Mouse (Mus musculus): Measurements from ENCODE around the gene Sh3gl2. TPM values are rescaled to one million over a fixed set of nuclear protein-coding genes. Genes with fewer than 3 reads are reported as not detected.

Sh3gl2 gene
- total and polyA plus RNA-seq, 3 experiments: not detected

DNA sequence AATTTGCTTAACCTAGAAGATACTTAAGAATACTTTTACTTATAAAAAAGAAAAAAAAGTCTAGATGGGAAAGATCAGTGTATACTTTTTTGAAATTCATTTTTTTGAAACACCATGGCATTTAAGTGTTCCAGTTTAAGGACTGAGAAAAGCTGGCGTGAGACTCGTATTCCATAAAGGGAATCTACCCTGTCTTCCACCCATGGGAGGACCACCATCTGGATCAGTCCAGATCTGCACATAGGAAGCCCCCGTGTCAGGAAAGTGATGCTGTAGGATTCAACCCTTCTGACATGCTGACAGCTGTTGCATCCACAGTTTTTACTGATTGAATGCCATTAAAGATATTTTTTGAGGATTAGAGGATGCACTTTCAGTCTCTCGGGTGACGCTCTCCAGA, 134.2 kb downstream of the Sh3gl2 start:
- in situ Hi-C loops (cut with MboI; ENCODE audit: low pct_ligation_motif_present, low pct_unique_long_range_greater_than_20kb, low sequenced_read_pairs) (no loop called here), dilution Hi-C loops (cut with MboI; ENCODE audit: extremely low pct_ligation_motif_present, extremely low pct_unique_long_range_greater_than_20kb, low sequenced_read_pairs) (no loop called here)
- no peak overlapping the region for H3K9ac ChIP-seq (ENCODE audit: insufficient read depth, low read depth)
- no peaks in the 10 kb centered on the region for H3K27me3 ChIP-seq (replicated peaks)
- no peaks in the 10 kb centered on the region for H3K36me3 ChIP-seq (replicated peaks in 1 of 2; ENCODE audit: control insufficient read depth in 1 of 2, insufficient read depth in 1 of 2, low read length in 1 of 2)
- H3K4me2 ChIP-seq (ENCODE audit: insufficient read depth, low read depth, poor library complexity, severe bottlenecking): no peak overlapping the region
- no peak for TF ChIP-seq SIN3A (IDR thresholded peaks at IDR 0.05; ENCODE audit: low read length)
- DNase-seq (ENCODE audit: extremely low read depth): no peak
- no peak overlapping the region for H3K4me3 ChIP-seq (replicated peaks in 1 of 3; ENCODE audit: low read depth in 2 of 3, low read length in 2 of 3, poor library complexity in 1 of 3)
- H3K9me3 ChIP-seq (replicated peaks; ENCODE audit: low read length): peaks cover 43% of the 10 kb centered on the region
- no peaks in the 10 kb centered on the region for H3K79me2 ChIP-seq (replicated peaks; ENCODE audit: control insufficient read depth, extremely low read depth, insufficient read depth, poor library complexity, severe bottlenecking)
- no peak overlapping the region for H3K27ac ChIP-seq (ENCODE audit: insufficient read depth, low read depth)
- H3K4me1 ChIP-seq (ENCODE audit: control insufficient read depth in 1 of 2, insufficient read depth in 2 of 2): no peaks in the 10 kb centered on the region

- peaks cover 35% of the 10 kb centered on the region for H3K9me3 ChIP-seq (replicated peaks; ENCODE audit: low read length)
- no peaks in the 10 kb centered on the region for H3K4me1 ChIP-seq (ENCODE audit: control insufficient read depth in 1 of 2, insufficient read depth in 2 of 2)
- in situ Hi-C loops (cut with MboI; ENCODE audit: low pct_ligation_motif_present, low pct_unique_long_range_greater_than_20kb, low sequenced_read_pairs): no loop called here
- DNase-seq (ENCODE audit: extremely low read depth): no peak
- no peaks in the 10 kb centered on the region for H3K79me2 ChIP-seq (replicated peaks; ENCODE audit: control insufficient read depth, extremely low read depth, insufficient read depth, poor library complexity, severe bottlenecking)
- H3K36me3 ChIP-seq (replicated peaks in 1 of 2; ENCODE audit: control insufficient read depth in 1 of 2, insufficient read depth in 1 of 2, low read length in 1 of 2): no peaks in the 10 kb centered on the region
- dilution Hi-C loops (cut with MboI; ENCODE audit: extremely low pct_ligation_motif_present, extremely low pct_unique_long_range_greater_than_20kb, low sequenced_read_pairs): no loop called here
- no peaks in the 10 kb centered on the region for H3K27me3 ChIP-seq (replicated peaks)
- H3K4me3 ChIP-seq (replicated peaks in 1 of 3; ENCODE audit: low read depth in 2 of 3, low read length in 2 of 3, poor library complexity in 1 of 3): no peak overlapping the region
- no peak overlapping the region for H3K4me2 ChIP-seq (ENCODE audit: insufficient read depth, low read depth, poor library complexity, severe bottlenecking)
- no peak overlapping the region for H3K27ac ChIP-seq (ENCODE audit: insufficient read depth, low read depth)
- no peak overlapping the region for H3K9ac ChIP-seq (ENCODE audit: insufficient read depth, low read depth)
- TF ChIP-seq ZNF384 (IDR thresholded peaks at IDR 0.05; ENCODE audit: low read depth, low read length) (no peak), ETS1 (conservative IDR thresholded peaks at IDR 0.05; ENCODE audit: low read depth, low read length) (no peak), RCOR1 (conservative IDR thresholded peaks at IDR 0.05; ENCODE audit: low read depth, low read length) (no peak), CHD2 (IDR thresholded peaks at IDR 0.05; ENCODE audit: low read length) (no peak), CHD1 (IDR thresholded peaks at IDR 0.05; ENCODE audit: low read depth, low read length) (no peak), ELF1 (IDR thresholded peaks at IDR 0.05; ENCODE audit: low read depth, low read length) (no peak), ZKSCAN1 (IDR thresholded peaks at IDR 0.05; ENCODE audit: borderline replicate concordance, low read depth, low read length) (no peak), POLR2AphosphoS2 (IDR thresholded peaks at IDR 0.05; ENCODE audit: low read depth, low read length) (no peak), TBP (conservative IDR thresholded peaks at IDR 0.05; ENCODE audit: low read depth, low read length) (no peak), MAZ (IDR thresholded peaks at IDR 0.05; ENCODE audit: low read depth, low read length) (no peak), JUN (IDR thresholded peaks at IDR 0.05; ENCODE audit: insufficient read depth, low read depth, low read length) (no peak), GABPA (IDR thresholded peaks at IDR 0.05; ENCODE audit: insufficient replicate concordance, low read depth, low read length) (no peak), RAD21 (IDR thresholded peaks at IDR 0.05; ENCODE audit: low read depth, low read length) (no peak)
Observed at GRCm38 (mm10) chr4:85340686-85341085, 135.8 kb downstream of the Sh3gl2 start.

DNA sequence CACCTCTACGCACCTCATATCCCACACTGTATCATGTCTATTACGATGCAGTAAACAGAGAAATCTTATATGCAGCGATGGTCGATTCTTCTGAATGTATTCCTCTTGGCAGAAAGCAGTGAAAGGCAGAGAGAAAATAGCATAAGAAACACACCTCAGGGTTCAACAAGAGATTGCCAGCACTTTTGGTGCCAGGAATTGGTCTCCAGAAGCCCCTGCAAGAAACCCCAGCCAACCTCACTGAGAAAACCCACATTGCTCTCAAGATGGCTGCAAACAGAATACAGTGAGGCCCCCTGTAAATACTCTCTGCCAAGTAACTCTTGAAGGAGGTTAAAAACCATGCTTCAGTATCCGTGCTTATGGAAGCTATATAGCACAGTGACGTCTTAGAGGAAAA, 141.0 kb downstream of the Sh3gl2 start:
- dilution Hi-C loops (cut with MboI; ENCODE audit: extremely low pct_ligation_motif_present, extremely low pct_unique_long_range_greater_than_20kb, low sequenced_read_pairs): no loop called here
- no peak overlapping the region for H3K27ac ChIP-seq (ENCODE audit: insufficient read depth, low read depth)

More for the DNA sequence above, 141.0 kb downstream of the Sh3gl2 start:
- Histone ChIP-seq H3K79me2 (replicated peaks; ENCODE audit: control insufficient read depth, extremely low read depth, insufficient read depth, poor library complexity, severe bottlenecking) (no peaks in the 10 kb centered on the region), H3K4me3 (replicated peaks in 1 of 3; ENCODE audit: low read depth in 2 of 3, low read length in 2 of 3, poor library complexity in 1 of 3) (no peak overlapping the region), H3K4me1 (ENCODE audit: control insufficient read depth in 1 of 2, insufficient read depth in 2 of 2) (no peaks in the 10 kb centered on the region), H3K4me2 (ENCODE audit: insufficient read depth, low read depth, poor library complexity, severe bottlenecking) (no peak overlapping the region), H3K27me3 (replicated peaks) (no peaks in the 10 kb centered on the region), H3K9ac (ENCODE audit: insufficient read depth, low read depth) (no peak overlapping the region), H3K9me3 (replicated peaks; ENCODE audit: low read length) (peaks cover 44% of the 10 kb centered on the region), H3K36me3 (replicated peaks in 1 of 2; ENCODE audit: control insufficient read depth in 1 of 2, insufficient read depth in 1 of 2, low read length in 1 of 2) (no peaks in the 10 kb centered on the region)
- no peak for DNase-seq (ENCODE audit: extremely low read depth)
- TF ChIP-seq ETS1 (conservative IDR thresholded peaks at IDR 0.05; ENCODE audit: low read depth, low read length) (no peak), POLR2A (IDR thresholded peaks at IDR 0.05; ENCODE audit: low read depth, low read length) (no peak), RCOR1 (conservative IDR thresholded peaks at IDR 0.05; ENCODE audit: low read depth, low read length) (no peak), JUN (IDR thresholded peaks at IDR 0.05; ENCODE audit: insufficient read depth, low read depth, low read length) (no peak), TBP (conservative IDR thresholded peaks at IDR 0.05; ENCODE audit: low read depth, low read length) (no peak), CTCF (conservative IDR thresholded peaks at IDR 0.05 in 1 of 2, IDR thresholded peaks at IDR 0.05 in 1 of 2; ENCODE audit: low read depth in 2 of 2, low read length in 2 of 2) (no peak)
- in situ Hi-C loops (cut with MboI; ENCODE audit: low pct_ligation_motif_present, low pct_unique_long_range_greater_than_20kb, low sequenced_read_pairs): no loop called here
